Mouse (Mus musculus) macrophage (primary cell): ENCODE results near the gene Zeb2. TPM values are rescaled to one million over a fixed set of nuclear protein-coding genes. Genes with fewer than 3 reads are reported as not detected.

ENCODE experiments used
- H3K27ac ChIP-seq: fragments of 350-480 bp; formaldehyde crosslinking; 2 replicates; pipeline ENCODE4 v1.9.0; 2021
- H3K36me3 ChIP-seq: fragments of 350-480 bp; formaldehyde crosslinking; 2 replicates; pipeline ENCODE4 v1.9.0; 2021; ENCODE audit errors: inconsistent target
- H3K4me3 ChIP-seq: fragments of 350-480 bp; formaldehyde crosslinking; 2 replicates; pipeline ENCODE4 v1.9.0; 2021; ENCODE audit errors: inconsistent target
- H3K79me2 ChIP-seq: fragments of 350-480 bp; formaldehyde crosslinking; 2 replicates; pipeline ENCODE4 v1.9.0; 2021; ENCODE audit errors: inconsistent target
- WGBS: methylation state at CpG from one replicate; pipeline ENCODE4 v1.1.7; 2026; ENCODE audit warnings: inconsistent platforms; ENCODE audit not compliant: missing documents; 5-methylcytosine and 5-hydroxymethylcytosine counted together
- polyA plus RNA-seq: library from polyadenylated mRNA; stranded (reverse); fragments of 250-400 nt; gene quantifications from 3 replicates; pipeline ENCODE4 v1.2.4, GENCODE M21; 2018; ENCODE audit warnings: inconsistent platforms

Zeb2 gene
- polyA plus RNA-seq, 1 experiment from 2014 or later, result 164 TPM

GRCm38 (mm10) chr2:44960561-44960960 lies 156.6 kb downstream of the Zeb2 start:
- WGBS, result 23% methylated on average over 3 of the region's 3 CpGs
- Histone ChIP-seq H3K4me3 (no peak overlapping the region), H3K27ac (no peak overlapping the region), H3K79me2 (no peaks in the 10 kb centered on the region), H3K36me3 (no peaks in the 10 kb centered on the region)

GRCm38 (mm10) chr2:44957329-44957797 lies 159.8 kb downstream of the Zeb2 start:
- WGBS, result 100% methylated on average over 1 of the region's 1 CpGs
- H3K36me3 ChIP-seq, result no peaks in the 10 kb centered on the region
- H3K79me2 ChIP-seq, result no peaks in the 10 kb centered on the region
- no peak overlapping the region for H3K4me3 ChIP-seq
- H3K27ac ChIP-seq, result no peak overlapping the region

DNA sequence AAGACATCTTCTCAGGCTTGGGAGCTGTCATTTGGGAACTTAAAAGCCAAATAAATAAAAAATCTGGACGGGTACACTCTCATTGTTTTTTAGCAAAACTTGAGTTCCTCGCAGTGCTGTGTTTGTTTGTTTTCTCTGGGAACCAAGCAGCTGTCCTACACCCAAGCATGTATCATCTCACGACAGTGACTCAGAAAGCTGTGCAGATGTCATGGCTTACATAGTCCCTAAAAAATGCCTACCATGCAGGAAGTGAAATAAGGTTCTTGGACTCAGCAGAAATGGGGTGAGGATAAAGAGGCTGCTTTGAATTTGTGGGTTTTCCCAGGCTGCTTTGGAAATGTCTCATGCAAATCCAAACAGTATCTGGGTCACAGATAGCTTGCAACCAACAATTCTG lies 161.0 kb downstream of the Zeb2 start:
- Histone ChIP-seq H3K27ac (peak overlapping the region; percentile 19; the same call in 1 of the 2 replicates), H3K4me3 (no peak overlapping the region), H3K36me3 (no peaks in the 10 kb centered on the region), H3K79me2 (no peaks in the 10 kb centered on the region)
- WGBS, result 68% methylated on average over 3 of the region's 3 CpGs

DNA sequence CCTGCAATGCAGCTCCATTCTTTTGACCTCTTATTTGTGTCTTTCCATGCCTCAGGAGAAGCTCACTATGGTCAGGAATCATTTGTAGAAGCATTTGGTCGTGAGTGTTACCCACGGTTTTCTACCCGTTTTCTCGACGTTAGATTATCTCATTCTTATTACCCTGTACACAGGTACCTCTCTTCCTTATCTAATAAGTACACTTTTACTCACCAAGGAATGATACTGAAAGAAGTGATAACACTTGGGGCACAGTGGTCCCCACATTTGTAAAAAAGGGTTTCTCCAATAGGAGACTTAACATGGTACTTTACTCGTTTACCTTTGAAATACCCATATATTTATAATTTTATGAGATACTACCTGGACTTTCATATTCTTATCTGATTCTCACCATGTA lies 161.7 kb downstream of the Zeb2 start:
- H3K4me3 ChIP-seq, result no peak overlapping the region
- H3K36me3 ChIP-seq, result no peaks in the 10 kb centered on the region
- H3K79me2 ChIP-seq, result no peaks in the 10 kb centered on the region
- 99% methylated on average over 6 of the region's 6 CpGs for WGBS
- H3K27ac ChIP-seq, result no peak overlapping the region

- Histone ChIP-seq H3K4me3 (no peak overlapping the region), H3K79me2 (no peaks in the 10 kb centered on the region), H3K36me3 (no peaks in the 10 kb centered on the region), H3K27ac (no peak overlapping the region)
- WGBS, result 100% methylated on average over 1 of the region's 1 CpGs
Measured at GRCm38 (mm10) chr2:44954180-44954579, 163.0 kb downstream of the Zeb2 start.

DNA sequence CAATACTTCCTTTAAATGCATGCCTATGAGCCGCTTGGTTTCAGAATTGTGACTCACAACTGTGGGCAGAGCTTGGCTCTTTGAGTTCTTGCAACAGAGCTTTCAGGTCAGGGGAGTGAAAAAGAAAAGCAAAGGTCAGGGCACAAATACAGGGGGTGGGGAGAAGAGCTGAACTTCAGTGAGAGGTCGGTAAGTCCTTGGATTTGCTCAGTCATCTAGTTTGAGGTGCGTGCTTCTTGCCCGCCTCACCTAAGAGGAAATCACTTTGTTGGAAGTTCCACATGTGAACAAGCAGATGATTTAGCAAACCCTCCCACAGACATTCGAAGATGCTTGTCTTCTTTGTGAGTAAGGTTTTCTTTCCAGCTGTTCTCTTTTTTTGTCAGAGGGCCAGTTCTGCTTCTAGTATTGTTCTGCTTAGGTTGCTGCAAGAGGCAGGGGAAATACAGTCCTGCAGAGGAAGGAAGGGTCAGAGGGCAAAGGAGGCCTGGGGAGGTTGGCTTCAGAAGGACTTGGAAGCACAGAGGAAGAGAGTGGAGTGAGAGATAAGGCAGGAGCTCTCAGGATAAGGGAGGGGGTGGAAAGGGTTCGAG lies 164.3 kb downstream of the Zeb2 start:
- no peak overlapping the region for H3K4me3 ChIP-seq
- H3K36me3 ChIP-seq, result no peaks in the 10 kb centered on the region
- peak overlapping the region; percentile 30; the same call in 1 of the 2 replicates for H3K27ac ChIP-seq
- WGBS, result 12% methylated on average over 6 of the region's 6 CpGs
- no peaks in the 10 kb centered on the region for H3K79me2 ChIP-seq

DNA sequence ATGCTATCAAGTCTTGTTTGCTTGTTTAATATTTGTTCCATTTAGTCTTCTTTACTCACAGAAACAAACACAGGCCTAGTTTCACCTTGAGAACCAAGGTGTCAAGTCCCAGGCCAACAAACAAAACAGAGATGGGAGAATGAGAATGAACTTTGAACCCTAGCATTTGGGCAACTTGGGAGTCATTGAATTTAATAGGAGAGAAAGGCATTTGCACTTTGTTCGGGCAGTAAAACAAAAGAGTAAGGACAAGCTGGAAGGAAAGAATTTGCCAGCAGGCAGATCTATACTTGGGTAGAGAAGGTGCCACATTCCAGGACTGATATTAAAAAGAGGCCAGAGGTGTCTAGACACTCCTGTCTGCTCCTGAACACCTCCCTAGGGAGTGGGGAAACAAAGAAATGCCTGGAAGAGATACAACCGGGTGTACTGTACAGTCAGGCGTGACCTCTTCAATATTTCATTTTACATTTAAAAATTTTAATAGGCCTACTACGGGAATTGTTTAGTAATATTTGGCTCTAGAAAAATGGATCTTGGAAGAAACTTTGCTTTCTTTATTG lies 165.5 kb downstream of the Zeb2 start:
- Histone ChIP-seq H3K27ac (no peak overlapping the region), H3K79me2 (no peaks in the 10 kb centered on the region), H3K4me3 (no peak overlapping the region), H3K36me3 (no peaks in the 10 kb centered on the region)
- 98% methylated on average over 4 of the region's 4 CpGs for WGBS

DNA sequence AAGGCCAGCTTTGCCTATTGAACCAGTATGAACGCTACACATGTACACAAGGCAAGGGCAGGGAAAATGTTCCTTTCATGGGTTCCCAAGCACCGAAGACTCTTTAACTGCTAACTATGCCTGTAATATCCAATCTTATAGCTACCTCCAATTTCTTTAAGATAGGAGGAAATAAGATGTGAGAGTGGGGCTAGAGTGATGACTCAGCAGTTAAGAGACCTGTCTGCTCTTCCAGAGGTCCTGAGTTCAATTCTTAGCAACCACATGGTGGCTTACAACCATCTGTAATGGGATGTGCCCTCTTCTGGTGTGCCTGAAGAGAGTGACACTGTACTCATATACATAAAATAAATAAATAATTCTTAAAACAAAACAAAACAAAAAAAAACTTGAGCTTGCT lies 172.5 kb downstream of the Zeb2 start:
- H3K27ac ChIP-seq, result no peak overlapping the region
- H3K4me3 ChIP-seq, result no peak overlapping the region
- WGBS, result 96% methylated on average over 2 of the region's 2 CpGs
- H3K79me2 ChIP-seq, result no peaks in the 10 kb centered on the region
- no peaks in the 10 kb centered on the region for H3K36me3 ChIP-seq

Other genes starting within 250 kb of the Zeb2 start
- gene Gtdc1, start 189.7 kb downstream of the Zeb2 start, polyA plus RNA-seq, result 15.2 to 28.8 TPM (median 15.9 TPM) in 3 replicates